Mouse (Mus musculus): ENCODE results near the gene Slc7a9.

DNA sequence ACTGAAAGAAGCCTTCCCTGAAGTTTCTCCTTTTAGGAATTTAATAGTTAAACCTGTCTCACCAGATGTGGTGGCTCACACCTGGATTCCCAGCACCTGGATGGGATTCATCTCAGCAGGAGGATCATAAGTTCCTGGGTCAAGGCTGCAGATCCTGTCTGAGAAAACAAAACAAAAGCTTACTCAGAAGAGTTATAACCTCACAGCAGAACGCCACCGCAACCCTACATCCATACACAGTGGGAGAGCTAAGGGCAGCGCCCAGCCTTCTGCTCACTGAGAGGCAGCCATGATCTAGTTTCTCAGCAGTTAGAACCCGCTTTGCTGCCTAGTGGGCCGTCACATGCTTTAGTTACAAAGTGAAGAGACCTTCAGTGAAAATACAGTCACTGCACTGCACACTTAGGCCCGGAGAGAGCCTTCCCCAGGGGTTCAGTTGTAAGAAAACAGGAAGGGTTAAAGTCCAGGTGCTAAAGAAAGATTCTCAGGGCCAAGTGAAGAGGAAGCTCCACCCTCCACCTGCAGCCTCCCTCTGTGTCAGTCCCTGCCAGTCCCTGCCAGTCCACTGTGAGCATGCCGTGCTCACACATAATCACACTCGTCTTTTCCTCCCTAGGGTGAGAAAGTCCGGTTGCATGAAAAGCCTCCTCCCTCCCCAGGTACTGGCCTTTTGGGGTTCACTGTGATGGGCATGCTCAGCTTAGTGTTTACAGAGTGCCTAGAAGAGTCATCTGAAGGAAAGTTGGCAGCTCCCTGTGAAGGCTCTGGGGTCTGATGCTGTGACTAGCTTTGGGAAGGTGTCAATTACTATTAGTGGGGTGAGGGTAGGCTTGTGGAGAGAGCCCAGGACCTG lies 32.6 kb upstream of the Slc7a9 start:
- no peak for TF ChIP-seq CTCF (IDR thresholded peaks at IDR 0.05; ENCODE audit: low read depth, low read length)
- TF ChIP-seq POLR2A (IDR thresholded peaks at IDR 0.05; ENCODE audit: insufficient read depth, low read length) = no peak
